Mouse (Mus musculus) CH12F3 (cell line): ENCODE measurements around the gene Ypel4.

ENCODE experiments used
- in situ Hi-C: fragments of 300-500 bp; cut with MboI; formaldehyde crosslinking; loops from 2 replicates; pipeline ENCODE4 v1.14.3; 2020; ENCODE audit warnings: low sequenced_read_pairs

The Ypel4 gene

DNA sequence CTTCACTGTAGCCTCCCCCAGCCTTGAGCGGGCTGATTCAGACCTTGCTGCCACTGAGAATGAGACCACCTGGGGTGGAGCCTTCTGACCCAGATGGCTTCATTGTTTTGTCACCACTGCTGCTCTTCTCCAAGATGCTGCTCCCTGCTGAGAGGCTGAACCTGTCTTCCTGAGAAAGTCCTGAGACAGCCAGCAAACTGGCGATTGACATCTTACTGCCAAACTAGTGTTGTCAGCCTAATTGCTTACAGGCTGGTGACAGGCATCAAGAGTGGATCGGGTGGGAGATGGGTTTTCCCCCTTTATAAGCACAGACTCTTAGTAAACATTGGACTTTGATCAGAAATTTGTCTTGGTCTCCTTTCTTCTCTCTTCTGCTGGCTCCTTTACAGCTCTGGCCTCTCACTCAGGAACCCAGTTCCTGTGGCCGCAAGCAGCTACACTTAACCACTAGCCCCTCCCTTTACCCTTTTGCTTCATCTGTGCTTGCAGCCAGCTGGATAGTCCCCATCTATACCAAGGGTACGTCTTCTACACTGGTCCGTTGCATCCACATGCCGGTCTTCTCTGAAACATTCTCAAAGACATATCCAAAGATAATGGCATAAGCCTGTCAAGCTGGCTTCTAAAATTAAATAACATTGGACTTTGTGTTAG, 23.3 kb downstream of the Ypel4 start:
- in situ Hi-C loops = no loop called here

- in situ Hi-C loops = no loop called here
Measured at GRCm38 (mm10) chr2:84758542-84759127, 24.8 kb downstream of the Ypel4 start.

DNA sequence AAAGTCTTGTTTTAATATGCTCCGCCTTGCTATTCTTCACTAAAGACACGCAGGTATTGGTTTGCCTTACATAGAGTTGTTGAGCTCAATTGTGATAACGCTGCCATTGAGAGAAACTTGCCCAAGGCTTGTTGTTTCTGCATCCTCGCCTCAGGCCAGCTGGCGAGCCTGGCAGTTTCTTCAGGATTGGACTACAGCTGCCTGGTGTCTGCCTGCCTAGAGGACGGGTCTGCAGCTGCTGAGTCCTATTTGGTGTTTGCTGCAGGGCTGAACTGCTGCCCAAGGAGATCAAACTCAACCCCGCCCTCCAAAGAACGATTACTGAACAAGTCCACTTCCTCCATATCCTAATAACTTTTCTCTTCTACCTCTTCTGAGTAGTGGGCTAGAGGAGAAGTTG, 26.9 kb downstream of the Ypel4 start:
- in situ Hi-C loops = no loop called here

GRCm38 (mm10) chr2:84761309-84761708, 27.5 kb downstream of the Ypel4 start:
- in situ Hi-C loops = no loop called here

GRCm38 (mm10) chr2:84761840-84762239, 28.0 kb downstream of the Ypel4 start:
- in situ Hi-C loops = no loop called here

GRCm38 (mm10) chr2:84762295-84762694, 28.4 kb downstream of the Ypel4 start:
- in situ Hi-C loops = no loop called here

DNA sequence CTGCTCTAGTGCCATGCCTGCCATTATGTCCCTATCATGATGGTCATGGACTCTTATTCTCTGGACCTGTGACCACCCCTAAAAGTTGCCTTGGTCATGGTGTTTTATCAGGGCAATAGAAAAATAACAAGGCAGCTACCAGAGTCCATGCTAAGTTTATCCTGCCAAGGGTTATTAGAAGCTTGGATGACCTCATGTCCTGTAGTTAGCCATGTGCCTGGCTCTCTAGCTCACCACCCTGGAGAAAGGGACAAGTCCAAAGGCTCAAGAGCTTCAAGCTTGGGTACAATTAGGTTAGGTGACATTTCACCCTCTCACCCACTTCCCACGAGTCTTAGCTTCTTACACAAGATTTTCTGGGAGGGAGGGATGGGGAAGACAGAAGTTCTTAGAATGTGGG, 29.0 kb downstream of the Ypel4 start:
- in situ Hi-C loops = no loop called here

- in situ Hi-C loops = no loop called here
Measured at GRCm38 (mm10) chr2:84770501-84770900, 36.6 kb downstream of the Ypel4 start.

DNA sequence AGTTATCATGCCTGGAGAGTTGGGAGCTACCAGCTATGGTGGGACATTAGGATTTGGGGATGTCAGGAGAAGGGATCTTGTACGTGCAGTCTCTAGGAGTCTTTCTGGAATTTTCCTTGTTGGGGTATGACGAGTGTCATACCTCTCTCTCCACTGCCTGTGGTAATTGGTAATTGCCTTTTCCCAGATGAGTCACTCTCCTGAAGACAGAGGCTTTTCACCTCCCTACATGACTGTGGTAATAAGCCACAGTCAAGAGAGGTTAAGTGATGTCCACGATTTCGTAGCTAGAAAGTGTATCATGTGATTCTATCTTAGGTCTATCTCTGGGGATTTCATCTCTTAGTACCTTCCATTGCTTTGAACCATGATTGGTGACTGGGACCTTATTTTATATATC, 38.6 kb downstream of the Ypel4 start:
- in situ Hi-C loops = no loop called here

GRCm38 (mm10) chr2:84773195-84773594, 39.3 kb downstream of the Ypel4 start:
- in situ Hi-C loops = no loop called here

DNA sequence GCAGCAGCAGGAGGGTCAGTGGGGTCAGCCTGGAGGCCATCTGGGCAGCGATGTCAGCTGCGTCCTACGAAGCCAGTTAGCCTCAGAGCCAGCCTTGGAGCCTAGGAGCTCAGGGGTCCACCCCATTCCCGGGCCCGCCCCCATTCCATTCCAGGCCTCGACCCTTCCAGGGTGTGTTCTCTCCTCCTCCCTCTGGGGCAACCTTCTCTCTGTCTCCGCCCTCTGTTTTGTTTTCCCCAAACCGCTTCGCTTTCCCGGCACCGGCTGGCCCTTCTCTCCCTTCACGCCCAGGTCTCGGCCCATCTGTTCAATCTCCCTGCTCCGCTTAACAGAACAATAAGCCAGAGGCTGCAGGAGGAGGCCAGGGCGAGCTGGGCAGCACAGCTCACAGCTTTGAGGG, 40.9 kb downstream of the Ypel4 start:
- in situ Hi-C loops = no loop called here

DNA sequence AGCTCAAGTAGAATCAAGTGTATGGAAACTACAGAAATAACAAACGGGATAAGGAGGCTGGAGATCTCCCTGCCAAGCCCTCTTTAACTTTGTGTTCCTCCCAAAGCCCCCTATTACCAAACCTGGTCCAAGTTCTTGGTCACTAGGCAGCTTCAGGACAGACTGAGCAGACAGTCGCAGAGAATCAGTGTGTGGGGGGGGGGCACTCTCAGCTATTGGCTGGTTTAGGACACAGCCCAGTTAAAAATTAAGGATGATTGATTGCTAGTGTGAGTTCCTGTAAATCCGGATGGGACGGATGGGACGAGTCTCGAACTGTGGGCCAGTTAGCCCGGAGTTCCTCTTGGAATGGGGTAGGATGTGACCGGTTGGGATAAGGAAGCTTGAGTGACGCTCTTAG, 41.4 kb downstream of the Ypel4 start, which contains the start of gene Serping1:
Serping1 (minus strand) TSS at position 204 of the 400 bp plus-strand sequence.
- in situ Hi-C loops = no loop called here

DNA sequence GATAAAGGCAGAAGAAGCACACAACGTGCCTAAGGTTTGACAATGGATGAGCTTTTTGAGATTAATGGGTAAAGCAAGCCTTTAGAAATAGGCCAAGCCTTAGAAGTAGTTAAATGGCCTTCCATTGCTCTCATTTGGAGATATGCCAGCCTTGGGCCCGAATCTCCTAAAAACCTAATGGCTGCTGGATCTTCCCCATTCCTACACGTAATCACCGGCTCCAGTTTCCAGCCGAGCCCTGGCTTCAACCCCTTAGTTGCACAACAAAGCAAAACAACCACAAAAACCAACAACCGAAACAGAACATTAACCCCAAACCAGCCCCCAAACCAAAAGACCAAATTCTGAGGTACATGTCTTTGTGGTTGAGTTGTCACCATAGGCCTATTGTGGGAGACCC, 41.8 kb downstream of the Ypel4 start:
- in situ Hi-C loops = no loop called here

DNA sequence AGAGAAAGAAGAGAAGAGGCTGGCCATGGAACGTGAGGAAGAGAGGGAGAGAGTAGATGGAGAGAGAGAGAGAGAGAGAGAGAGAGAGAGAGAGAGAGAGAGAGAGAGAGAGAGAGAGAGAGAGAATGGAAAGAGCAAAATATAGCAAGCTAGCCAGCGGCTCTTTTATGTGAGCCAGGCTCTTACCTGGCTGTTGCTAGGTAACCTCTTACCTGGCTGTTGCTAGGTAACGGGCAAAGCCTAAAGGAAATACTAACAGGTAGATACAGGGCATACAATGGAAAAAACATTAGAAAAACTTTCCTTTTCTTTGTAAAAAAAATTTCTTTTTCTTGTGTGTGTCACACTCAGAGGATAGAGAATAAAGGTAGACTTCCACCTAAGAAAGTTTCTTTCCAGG, 43.8 kb downstream of the Ypel4 start:
- in situ Hi-C loops = no loop called here

DNA sequence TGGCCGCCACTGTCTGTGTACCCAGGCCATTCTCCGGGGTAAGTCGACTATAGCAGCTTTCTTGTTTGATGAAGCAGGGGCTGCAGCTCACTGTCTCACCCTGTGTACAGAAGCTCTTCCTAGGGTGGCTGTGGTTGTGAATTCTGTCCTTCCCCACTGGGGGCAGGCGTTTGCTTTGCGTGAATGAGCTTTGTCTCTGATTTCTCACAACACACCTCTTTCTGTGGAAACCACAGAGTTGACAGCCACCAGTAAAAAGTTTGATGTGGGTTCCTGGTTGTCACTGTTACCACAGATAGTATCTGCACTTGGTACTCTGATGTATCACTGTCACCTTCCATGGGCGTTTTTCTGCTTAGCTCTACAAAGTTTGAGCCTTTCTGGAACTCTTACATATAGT, 45.4 kb downstream of the Ypel4 start:
- in situ Hi-C loops = no loop called here

GRCm38 (mm10) chr2:84783315-84783714, 49.5 kb downstream of the Ypel4 start:
- in situ Hi-C loops = no loop called here

DNA sequence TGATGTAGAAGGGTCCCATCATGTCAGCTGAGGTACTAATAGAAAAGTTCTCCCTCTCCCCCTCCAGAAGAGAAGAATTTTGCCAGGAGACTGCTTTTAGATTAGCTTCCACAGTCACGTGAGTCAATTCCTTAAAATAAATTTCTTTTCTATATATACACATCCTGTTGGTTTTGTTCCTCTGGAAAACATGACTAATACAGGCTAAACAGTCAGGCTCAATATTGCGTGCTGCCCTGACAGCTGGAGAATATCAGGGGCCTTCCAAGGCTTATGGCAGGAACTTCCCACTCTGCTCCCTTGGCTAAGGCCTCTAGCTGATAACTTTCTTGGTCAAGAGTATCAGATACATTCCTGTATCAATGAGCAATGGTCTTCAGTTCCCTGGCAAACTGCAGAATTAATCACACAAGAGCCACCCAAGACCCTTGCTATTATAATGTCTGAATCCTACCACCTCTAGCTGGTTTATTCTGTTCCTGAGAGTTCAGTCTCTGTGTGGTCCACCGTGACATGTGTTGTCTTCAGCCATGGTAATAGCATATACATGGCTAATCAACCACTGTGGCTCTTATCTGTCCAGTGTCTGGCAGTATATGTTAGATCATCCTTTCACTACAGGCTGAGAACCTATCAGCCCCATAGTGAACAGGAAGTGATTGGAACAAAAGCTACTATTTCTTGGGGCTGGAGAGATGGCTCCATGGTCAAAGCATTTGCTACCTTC, 50.1 kb downstream of the Ypel4 start:
- in situ Hi-C loops = no loop called here
